Mouse (Mus musculus) MEL (cell line): Measurements from ENCODE around the gene Harbi1. TPM values are rescaled to one million over a fixed set of nuclear protein-coding genes. Genes with fewer than 3 reads are reported as not detected.

Experiments used
- DNase-seq: peaks from one replicate; pipeline ENCODE4 v3.0.0; 2011; ENCODE audit warnings: low read depth, low spot score
- H3K27ac ChIP-seq: 2 replicates; pipeline ENCODE4 v1.5.1; 2012; ENCODE audit warnings: low read depth, mild to moderate bottlenecking, control low read depth, low read length, moderate library complexity; ENCODE audit not compliant: control insufficient read depth
- H3K27me3 ChIP-seq, 2 experiments: fragments of 150-350 bp in 1 of 2; sonication (generic) in 1 of 2; 2 replicates each; pipeline ENCODE4 v1.6.1; 2012; ENCODE audit warnings: low read length in 2 of 2, mild to moderate bottlenecking in 2 of 2, improper control_type of control experiment in 1 of 2, moderate library complexity in 1 of 2; ENCODE audit not compliant: insufficient read depth in 2 of 2, control insufficient read depth in 1 of 2
- H3K36me3 ChIP-seq, 2 experiments: 2 replicates each; pipeline ENCODE4 v1.6.1; 2012 to 2014; ENCODE audit warnings: low read length in 2 of 2, improper control_type of control experiment in 1 of 2, inconsistent platforms in 1 of 2, mild to moderate bottlenecking in 1 of 2; ENCODE audit not compliant: insufficient read depth in 2 of 2, control insufficient read depth in 1 of 2
- H3K4me1 ChIP-seq, 2 experiments: fragments of 150-350 bp in 1 of 2; sonication (generic) in 1 of 2; 2 replicates each; pipeline ENCODE4 v1.6.1; 2012; ENCODE audit warnings: low read length in 2 of 2, improper control_type of control experiment in 1 of 2, mild to moderate bottlenecking in 1 of 2; ENCODE audit not compliant: insufficient read depth in 2 of 2, control insufficient read depth in 1 of 2
- H3K4me3 ChIP-seq, 2 experiments: fragments of 150-350 bp in 1 of 2; sonication (generic) in 1 of 2; 2 replicates each; pipeline ENCODE4 v1.5.1; 2012; ENCODE audit warnings: low read depth in 2 of 2, low read length in 2 of 2, mild to moderate bottlenecking in 2 of 2, moderate library complexity in 2 of 2, control low read depth in 1 of 2, improper control_type of control experiment in 1 of 2; ENCODE audit not compliant: control insufficient read depth in 1 of 2, insufficient read depth in 1 of 2
- H3K79me2 ChIP-seq: 2 replicates; pipeline ENCODE4 v1.6.1; 2012; ENCODE audit warnings: mild to moderate bottlenecking, low read length, moderate library complexity; ENCODE audit not compliant: control insufficient read depth, poor library complexity, insufficient read depth
- H3K9ac ChIP-seq: 2 replicates; pipeline ENCODE4 v1.6.1; 2012; ENCODE audit warnings: low read depth, mild to moderate bottlenecking, control low read depth, low read length, moderate library complexity; ENCODE audit not compliant: control insufficient read depth, poor library complexity, severe bottlenecking
- H3K9me3 ChIP-seq: fragments of 150-350 bp; sonication (generic); replicated peaks from 2 replicates; pipeline ENCODE4 v1.6.1; 2012; ENCODE audit warnings: mild to moderate bottlenecking, low read length, improper control_type of control experiment, moderate library complexity; ENCODE audit not compliant: insufficient read depth
- BHLHE40 ChIP-seq: IDR thresholded peaks from 2 replicates; pipeline ENCODE4 v1.6.1; 2012; ENCODE audit warnings: low read depth, mild to moderate bottlenecking, inconsistent platforms, low read length, improper control_type of control experiment, borderline replicate concordance
- CHD1 ChIP-seq: IDR thresholded peaks from 2 replicates; pipeline ENCODE4 v1.6.1; 2012; ENCODE audit warnings: low read depth, mild to moderate bottlenecking, inconsistent platforms, low read length, improper control_type of control experiment
- CTCF ChIP-seq, 3 experiments: IDR thresholded peaks in 2 of 3; conservative IDR thresholded peaks in 1 of 3; 2 replicates each; pipeline ENCODE4 v1.5.1; 2011 to 2012; ENCODE audit warnings: low read length in 3 of 3, low read depth in 2 of 3, mild to moderate bottlenecking in 2 of 3, improper control_type of control experiment in 1 of 3, inconsistent platforms in 1 of 3, mixed read lengths in 1 of 3, moderate library complexity in 1 of 3; ENCODE audit not compliant: control insufficient read depth in 1 of 3, insufficient read depth in 1 of 3, poor library complexity in 1 of 3, severe bottlenecking in 1 of 3
- ELF1 ChIP-seq: IDR thresholded peaks from 2 replicates; pipeline ENCODE4 v1.6.1; 2014; ENCODE audit warnings: low read depth, mild to moderate bottlenecking, inconsistent platforms, low read length, improper control_type of control experiment, moderate library complexity
- EP300 ChIP-seq, 2 experiments: IDR thresholded peaks; 2 replicates each; pipeline ENCODE4 v1.6.1; 2011; ENCODE audit warnings: improper control_type of control experiment in 2 of 2, low read length in 2 of 2, low read depth in 1 of 2, mild to moderate bottlenecking in 1 of 2
- ETS1 ChIP-seq: IDR thresholded peaks from 2 replicates; pipeline ENCODE4 v1.6.1; 2012; ENCODE audit warnings: low read depth, mild to moderate bottlenecking, inconsistent platforms, low read length, improper control_type of control experiment, moderate library complexity
- JUND ChIP-seq: IDR thresholded peaks from 2 replicates; pipeline ENCODE4 v1.6.1; 2011; ENCODE audit warnings: low read depth, mild to moderate bottlenecking, improper control_type of control experiment, low read length
- KAT2A ChIP-seq: conservative IDR thresholded peaks from 2 replicates; pipeline ENCODE4 v1.6.1; 2012; ENCODE audit warnings: low read depth, low read length, improper control_type of control experiment, inconsistent platforms
- MAX ChIP-seq: IDR thresholded peaks from 2 replicates; pipeline ENCODE4 v1.6.1; 2011; ENCODE audit warnings: low read length, improper control_type of control experiment
- MAZ ChIP-seq: IDR thresholded peaks from 2 replicates; pipeline ENCODE4 v1.6.1; 2012; ENCODE audit warnings: low read depth, mild to moderate bottlenecking, inconsistent platforms, low read length, improper control_type of control experiment
- MYB ChIP-seq: IDR thresholded peaks from 2 replicates; pipeline ENCODE4 v1.6.1; 2011; ENCODE audit warnings: mild to moderate bottlenecking, low read depth, low read length, improper control_type of control experiment
- NELFE ChIP-seq: IDR thresholded peaks from 2 replicates; pipeline ENCODE4 v1.6.1; 2011; ENCODE audit warnings: low read depth, low read length, improper control_type of control experiment
- SIN3A ChIP-seq: IDR thresholded peaks from 2 replicates; pipeline ENCODE4 v1.6.1; 2012; ENCODE audit warnings: low read length, improper control_type of control experiment, inconsistent platforms
- SMC3 ChIP-seq: IDR thresholded peaks from 2 replicates; pipeline ENCODE4 v1.6.1; 2011; ENCODE audit warnings: low read depth, low read length, improper control_type of control experiment
- TAL1 ChIP-seq: IDR thresholded peaks from 2 replicates; pipeline ENCODE4 v1.6.1; 2012; ENCODE audit warnings: mild to moderate bottlenecking, inconsistent platforms, low read length, moderate library complexity, mixed read lengths
- TBP ChIP-seq: IDR thresholded peaks from 2 replicates; pipeline ENCODE4 v1.8.0; 2011; ENCODE audit warnings: low read depth, low read length, improper control_type of control experiment
- TCF12 ChIP-seq: IDR thresholded peaks from 2 replicates; pipeline ENCODE4 v1.6.1; 2014; ENCODE audit warnings: low read depth, mild to moderate bottlenecking, inconsistent platforms, low read length, improper control_type of control experiment, moderate library complexity
- USF2 ChIP-seq, 2 experiments: IDR thresholded peaks; 2 replicates each; pipeline ENCODE4 v1.6.1; 2011 to 2012; ENCODE audit warnings: improper control_type of control experiment in 2 of 2, low read length in 2 of 2, borderline replicate concordance in 1 of 2, inconsistent platforms in 1 of 2, low read depth in 1 of 2, mild to moderate bottlenecking in 1 of 2; ENCODE audit not compliant: insufficient read depth in 1 of 2
- ZMIZ1 ChIP-seq: IDR thresholded peaks from 2 replicates; pipeline ENCODE4 v1.6.1; 2012; ENCODE audit warnings: low read depth, mild to moderate bottlenecking, inconsistent platforms, low read length, improper control_type of control experiment, moderate library complexity
- polyA plus RNA-seq, 2 experiments: library from polyadenylated mRNA; stranded (reverse) in 1 of 2; unstranded in 1 of 2; fragments of >175 nt in 1 of 2; fragments of >200 nt in 1 of 2; gene quantifications; 2 replicates each; pipeline versions ENCODE4 v1.2.1 to v1.2.4; 2012; ENCODE audit warnings: low replicate concordance in 2 of 2, low read depth in 1 of 2; ENCODE audit not compliant: insufficient read length in 2 of 2, insufficient read depth in 1 of 2, missing spikeins in 1 of 2
- total RNA-seq: library from RNA; depleted of rRNA; stranded (reverse); fragments of 300-350 nt; gene quantifications from 2 replicates; pipeline ENCODE4 v1.2.3, GENCODE M21; 2012

Harbi1 gene
- total and polyA plus RNA-seq, 3 experiments: 7.8 to 8.2 TPM; not detected in 1

- H3K27me3 ChIP-seq: no peaks in the 10 kb centered on the region
- H3K36me3 ChIP-seq: peaks cover 1 to 14% of the 10 kb centered on the region in 2 experiments; a peak in 3 of 4 replicates
- DNase-seq: no peak
- no peak overlapping the region for H3K9ac ChIP-seq
- peaks cover 6 to 11% of the 10 kb centered on the region in 2 experiments for H3K4me1 ChIP-seq
- peaks cover 19% of the 10 kb centered on the region for H3K79me2 ChIP-seq
- no peak for TF ChIP-seq MAZ
- no peak for TF ChIP-seq ZMIZ1
- TF ChIP-seq NELFE: no peak
- TF ChIP-seq TBP: no peak
- no peak for TF ChIP-seq CHD1
- no peak for TF ChIP-seq JUND
- no peak for TF ChIP-seq USF2 (IDR thresholded peaks at IDR 0.05; ENCODE audit: borderline replicate concordance in 1 of 2, insufficient read depth in 1 of 2, low read depth in 1 of 2, low read length in 2 of 2)
- TF ChIP-seq SIN3A: no peak
- no peak for TF ChIP-seq MAX
- TF ChIP-seq BHLHE40: no peak
- TF ChIP-seq TCF12: no peak
- no peak overlapping the region for H3K4me3 ChIP-seq
- H3K9me3 ChIP-seq: no peaks in the 10 kb centered on the region
- H3K27ac ChIP-seq: no peak overlapping the region
Observed at GRCm38 (mm10) chr2:91708361-91708760, 2.3 kb upstream of the Harbi1 start.

GRCm38 (mm10) chr2:91711256-91711925 is 739 bp downstream of the Harbi1 start:
- peaks cover 19% of the 10 kb centered on the region for H3K79me2 ChIP-seq
- H3K27ac ChIP-seq: peak overlapping the region; percentile 89
- peaks cover 6 to 13% of the 10 kb centered on the region in 2 experiments for H3K4me1 ChIP-seq
- no peaks in the 10 kb centered on the region for H3K27me3 ChIP-seq
- H3K36me3 ChIP-seq: peaks cover 0 to 19% of the 10 kb centered on the region in 2 experiments; a peak in 3 of 4 replicates
- no peaks in the 10 kb centered on the region for H3K9me3 ChIP-seq
- peak; percentile 42 for DNase-seq
- TF ChIP-seq ELF1 (no peak), ETS1 (0 out of 2 replicates have a peak, but pooled peaks have one; percentile 12), TCF12 (0 out of 2 replicates have a peak, but pooled peaks have one; percentile 6), CHD1 (peak; percentile 63; the same call in 1 of the 2 replicates)
- peak overlapping the region; percentile 80 to 85 for H3K4me3 ChIP-seq
- H3K9ac ChIP-seq: peak overlapping the region; percentile 86

GRCm38 (mm10) chr2:91714921-91715320 is 4.3 kb downstream of the Harbi1 start:
- no peaks in the 10 kb centered on the region for H3K27me3 ChIP-seq
- H3K9ac ChIP-seq: no peak overlapping the region
- no peak for DNase-seq
- H3K9me3 ChIP-seq: no peaks in the 10 kb centered on the region
- TF ChIP-seq EP300 (IDR thresholded peaks at IDR 0.05; ENCODE audit: low read depth in 1 of 2, low read length in 2 of 2) (no peak), MYB (no peak), CTCF (IDR thresholded peaks at IDR 0.05 in 2 of 3, conservative IDR thresholded peaks at IDR 0.05 in 1 of 3; ENCODE audit: control insufficient read depth in 1 of 3, insufficient read depth in 1 of 3, low read depth in 2 of 3, low read length in 3 of 3, poor library complexity in 1 of 3, severe bottlenecking in 1 of 3) (no peak), TAL1 (no peak), ZMIZ1 (no peak), SMC3 (no peak), TCF12 (no peak), KAT2A (no peak)
- H3K4me1 ChIP-seq: peaks cover 6 to 9% of the 10 kb centered on the region in 2 experiments
- H3K27ac ChIP-seq: no peak overlapping the region
- peaks cover 10% of the 10 kb centered on the region for H3K79me2 ChIP-seq
- peaks cover 0 to 12% of the 10 kb centered on the region in 2 experiments; a peak in 3 of 4 replicates for H3K36me3 ChIP-seq
- no peak overlapping the region for H3K4me3 ChIP-seq
